Mouse (Mus musculus) urinary bladder, adult 2 months (tissue): ENCODE results near the gene Syce2. TPM values are rescaled to one million over a fixed set of nuclear protein-coding genes. Genes with fewer than 3 reads are reported as not detected.

ENCODE experiments used
- DNase-seq: peaks from one replicate; pipeline ENCODE4 v3.0.0; 2022; ENCODE audit warnings: low spot score
- polyA plus RNA-seq: library from polyadenylated mRNA; depleted of rRNA; stranded (reverse); fragments of >200 nt; gene quantifications from 2 replicates; pipeline ENCODE4 v1.2.3, GENCODE M21; 2012

Gene Syce2
- polyA plus RNA-seq, 1 experiment: 3.2 TPM

DNA sequence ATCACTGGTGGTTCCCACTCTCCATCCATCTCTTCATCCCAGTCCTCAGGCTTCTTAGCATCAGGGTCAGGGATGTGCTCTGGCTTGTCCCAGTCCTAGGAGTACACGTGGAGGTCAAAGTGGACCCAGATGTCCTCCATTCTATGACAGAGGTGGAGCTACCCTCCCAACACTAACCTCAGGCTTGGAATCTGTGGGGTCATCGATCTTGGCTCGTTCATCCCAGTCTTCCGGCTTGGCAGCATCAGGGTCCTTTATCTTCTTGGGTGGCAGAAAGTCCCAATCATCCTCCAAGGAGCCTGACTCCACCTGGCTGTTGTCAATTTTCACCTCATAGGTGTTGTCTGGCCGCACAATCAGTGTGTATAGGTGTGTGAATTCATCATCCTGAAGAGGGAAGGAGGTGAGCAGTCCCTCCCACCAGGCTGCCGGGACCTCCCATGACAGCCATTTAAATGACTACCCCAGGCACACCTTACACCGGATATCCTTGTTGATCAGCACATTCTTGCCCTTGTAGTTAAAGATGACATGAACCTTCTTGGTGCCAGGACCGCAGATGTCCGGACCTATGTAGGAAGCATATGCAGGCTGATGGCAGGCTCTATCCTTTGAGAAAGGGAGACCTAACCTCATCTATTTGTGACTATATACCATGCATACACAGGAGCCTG, 27.4 kb upstream of the Syce2 start:
- DNase-seq: no peak

DNA sequence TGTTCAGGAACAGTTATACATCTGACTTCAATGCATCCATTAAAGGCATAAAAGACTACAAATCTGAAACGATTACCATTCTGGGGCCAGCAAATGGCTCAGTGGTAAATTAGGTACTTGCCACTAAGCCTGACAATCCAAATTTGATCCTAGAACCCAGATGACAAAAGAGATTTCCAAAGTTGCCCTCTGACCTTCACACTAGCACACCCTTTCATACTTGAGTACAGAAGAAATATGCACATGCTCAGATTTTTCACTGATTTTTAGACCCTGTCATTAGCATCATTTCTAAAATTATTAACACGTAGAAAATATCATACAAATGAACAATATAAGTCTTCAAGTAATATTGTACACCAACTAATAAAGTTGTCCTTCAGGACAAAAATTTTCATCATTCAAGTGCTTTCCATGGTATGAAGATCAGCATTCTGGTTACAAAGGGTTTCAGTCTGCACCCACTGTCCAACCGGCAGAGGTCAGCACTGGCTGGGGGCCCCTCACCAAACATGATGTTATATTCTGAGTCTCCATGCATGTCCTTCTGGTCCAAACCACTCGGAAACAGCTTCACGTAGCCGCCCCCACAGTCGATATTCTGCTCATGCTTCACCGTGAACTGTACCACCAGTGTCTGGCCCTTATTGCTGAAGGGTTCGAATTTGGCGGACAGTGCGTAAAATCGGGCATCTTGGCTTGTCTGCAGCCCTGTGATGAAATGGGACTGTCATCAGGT, 26.4 kb upstream of the Syce2 start:
- no peak for DNase-seq

DNA sequence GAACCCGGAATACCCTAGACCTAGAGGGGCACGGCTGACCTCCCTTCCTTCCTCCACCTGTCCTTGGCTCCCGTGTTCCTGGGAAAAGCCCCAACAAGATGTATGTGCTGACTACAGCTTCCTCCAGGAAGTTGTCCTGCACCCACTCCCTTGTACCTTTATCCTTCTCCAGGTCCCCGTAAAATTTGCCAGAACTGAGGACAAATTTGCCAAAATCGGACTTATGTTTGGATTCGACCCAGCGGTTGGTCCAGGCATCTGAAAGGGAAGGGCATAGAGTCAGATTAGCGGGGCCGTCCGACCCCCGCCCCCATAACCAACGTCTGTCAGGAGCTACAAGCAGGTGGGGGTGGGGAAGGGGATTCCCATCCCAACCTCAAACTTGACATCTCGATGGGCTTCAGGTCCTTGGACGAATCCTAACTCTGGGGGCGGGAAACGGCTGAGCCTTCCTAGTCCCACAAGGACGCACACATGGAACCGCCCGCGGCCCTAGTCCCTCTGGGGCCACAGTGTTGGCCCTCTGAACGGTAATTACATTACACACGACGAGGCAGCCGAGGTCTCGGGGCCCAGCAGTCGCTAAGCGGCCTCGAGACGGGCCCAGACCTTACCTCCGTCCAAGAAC, 25.7 kb upstream of the Syce2 start:
- DNase-seq: no peak

DNA sequence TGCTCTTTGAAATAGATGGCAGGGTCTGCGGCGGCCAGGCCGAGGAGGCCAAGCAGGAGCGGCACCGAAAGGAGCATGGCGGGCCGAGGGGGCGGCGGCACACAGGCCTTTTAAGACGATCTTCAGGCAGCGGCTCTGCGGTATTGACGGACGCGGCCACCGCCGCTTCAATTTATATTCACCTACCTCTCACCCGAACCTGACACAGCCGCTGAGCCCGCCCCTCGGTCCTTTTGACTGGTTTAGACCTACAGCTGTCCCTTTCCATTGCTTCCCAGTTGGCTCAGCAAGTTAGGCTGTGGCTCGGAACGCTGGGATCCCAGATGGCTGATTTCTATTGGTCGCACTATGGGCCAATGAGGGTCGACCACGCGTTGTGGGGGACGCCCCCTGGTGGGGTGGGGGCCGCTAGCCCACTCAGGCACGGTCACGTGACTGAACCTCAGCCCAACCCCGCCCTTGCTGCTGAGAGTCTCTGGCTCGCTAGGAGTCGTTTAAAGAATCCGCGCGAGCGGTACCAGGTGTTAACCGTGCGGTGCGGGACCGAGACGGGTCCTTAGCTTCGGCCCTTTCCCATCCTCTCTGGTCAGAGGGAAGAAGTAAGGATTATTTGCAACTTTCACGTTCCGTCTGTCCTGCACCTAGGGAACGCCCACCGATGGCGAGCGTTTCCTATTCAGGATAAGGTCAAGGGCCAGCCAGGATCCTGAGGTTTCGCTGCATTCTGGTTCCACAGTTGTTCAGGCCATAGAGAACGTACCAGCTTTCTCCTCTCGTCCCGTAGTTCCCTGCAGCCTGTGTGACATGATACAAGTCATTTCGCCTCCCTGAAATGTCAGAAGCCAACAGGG, 25.0 kb upstream of the Syce2 start, which contains the start of gene Calr:
TSS of gene Calr (minus strand) at position 213 of the 851 bp plus-strand sequence.
- DNase-seq: peak; percentile 99

DNA sequence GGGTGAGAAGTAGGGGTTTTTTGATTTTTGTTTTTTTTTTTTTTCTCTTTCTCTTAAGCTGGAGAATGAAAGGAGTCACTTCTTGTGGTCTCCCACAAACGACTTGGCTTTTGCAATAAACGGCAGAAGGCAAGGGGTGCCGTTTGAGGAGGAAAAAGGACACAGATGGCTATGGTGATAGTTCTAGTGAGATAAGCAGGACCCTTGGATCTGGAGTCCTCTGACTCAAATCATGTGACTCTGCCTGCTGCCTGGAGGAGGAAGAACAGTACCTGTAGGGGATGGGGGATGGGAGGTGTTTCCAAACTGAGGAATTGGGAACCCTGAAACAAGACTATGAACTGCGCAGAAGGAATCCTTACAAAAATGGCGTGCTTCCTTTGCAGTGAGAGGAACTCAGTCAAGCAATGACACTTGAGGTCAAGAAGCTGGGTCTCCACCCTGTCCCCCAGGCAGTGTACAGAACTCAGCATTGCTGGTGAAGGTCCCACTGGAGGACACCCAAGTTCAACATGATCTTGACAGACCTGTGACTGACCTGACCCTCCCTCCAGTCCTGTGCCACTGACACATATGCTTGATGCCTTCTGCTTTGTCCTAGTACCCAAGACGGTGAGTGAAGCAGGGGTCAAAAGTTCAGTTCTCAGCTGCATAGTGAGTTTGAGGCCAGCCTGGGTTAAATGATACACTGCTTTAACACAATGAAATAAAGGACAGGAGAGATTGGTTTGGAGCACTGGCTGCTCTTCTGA, 24.1 kb upstream of the Syce2 start:
- no peak for DNase-seq

DNA sequence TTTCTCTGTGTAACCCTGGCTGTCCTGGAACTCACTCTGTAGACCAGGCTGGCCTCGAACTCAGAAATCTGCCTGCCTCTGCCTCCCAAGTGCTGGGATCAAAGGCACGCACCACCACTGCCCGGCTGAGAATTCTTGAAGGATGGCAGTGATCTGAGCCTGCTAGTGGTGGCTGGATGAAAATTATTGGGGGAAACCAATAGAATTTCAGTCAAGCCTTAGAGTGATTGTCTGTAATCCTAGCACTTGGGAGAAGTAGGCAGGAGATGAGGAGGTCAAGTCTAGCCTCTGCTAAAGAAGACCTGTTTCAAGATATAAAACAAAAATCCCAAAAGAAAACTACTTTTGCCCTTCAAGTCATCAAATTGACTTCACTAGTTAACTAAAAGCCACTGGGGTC, 15.5 kb upstream of the Syce2 start:
- DNase-seq: no peak

DNA sequence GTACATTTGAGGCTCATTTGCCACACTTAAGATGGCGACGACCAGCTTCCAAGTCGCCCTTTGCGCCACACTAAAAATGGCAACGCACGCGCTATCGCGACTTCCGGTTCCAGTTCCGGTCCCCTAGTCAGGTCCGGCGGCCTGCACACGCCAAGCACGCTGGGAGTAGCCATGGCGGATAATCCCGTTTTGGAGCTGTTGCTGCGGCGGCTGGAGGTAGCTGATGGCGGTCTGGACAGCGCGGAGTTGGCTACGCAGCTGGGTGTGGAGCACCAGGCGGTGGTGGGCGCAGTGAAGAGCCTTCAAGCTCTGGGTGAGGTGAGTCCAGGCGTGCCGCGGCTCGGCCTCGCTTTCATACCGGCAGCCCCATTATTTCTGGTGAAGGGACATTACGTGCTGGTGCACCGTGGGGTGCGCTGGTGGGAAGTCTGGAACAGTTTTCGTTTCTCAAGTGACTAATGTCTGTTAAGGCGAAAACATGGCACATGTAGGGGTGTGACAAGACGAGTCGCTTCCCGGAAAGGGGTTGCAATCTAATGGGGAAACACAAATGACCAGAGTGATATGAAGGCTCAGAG, 15.0 kb upstream of the Syce2 start, which contains the start of gene Farsa:
TSS of gene Farsa (plus strand) at position 126 of the 578 bp plus-strand sequence.
- peak; percentile 80 for DNase-seq

DNA sequence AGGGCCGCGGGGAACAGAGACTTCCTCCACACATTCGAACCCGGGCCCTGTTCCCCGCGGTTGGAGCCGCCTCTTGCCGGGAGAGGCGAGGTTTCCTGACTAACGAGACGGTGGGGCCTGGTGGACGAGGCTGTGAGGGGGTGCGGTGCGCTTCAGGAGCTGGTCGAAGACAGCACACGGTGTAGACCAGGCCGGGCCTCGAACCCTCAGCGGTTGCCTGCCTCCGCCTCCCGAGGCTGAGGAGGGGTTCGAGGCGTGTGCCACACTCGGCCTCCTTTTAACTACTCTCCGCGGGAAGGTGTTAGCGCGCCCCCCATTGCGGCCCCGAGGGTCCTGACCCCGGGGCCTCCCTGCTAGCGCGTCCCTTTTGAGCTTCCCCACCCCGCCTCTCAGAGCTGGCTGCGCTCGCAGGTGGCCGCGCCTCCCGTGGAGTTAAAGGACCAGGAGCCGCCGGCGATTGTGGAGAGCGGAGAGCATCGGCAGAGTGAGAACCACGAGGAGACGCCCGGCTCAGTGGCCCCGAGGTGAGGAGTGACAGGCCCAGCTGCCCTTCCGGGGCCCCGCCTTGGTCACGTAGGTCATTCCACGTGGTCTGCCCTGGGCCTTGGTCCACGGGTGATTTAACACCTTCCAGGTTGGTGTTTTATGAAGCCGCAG, 526 bp downstream of the Syce2 start:
- no peak for DNase-seq

DNA sequence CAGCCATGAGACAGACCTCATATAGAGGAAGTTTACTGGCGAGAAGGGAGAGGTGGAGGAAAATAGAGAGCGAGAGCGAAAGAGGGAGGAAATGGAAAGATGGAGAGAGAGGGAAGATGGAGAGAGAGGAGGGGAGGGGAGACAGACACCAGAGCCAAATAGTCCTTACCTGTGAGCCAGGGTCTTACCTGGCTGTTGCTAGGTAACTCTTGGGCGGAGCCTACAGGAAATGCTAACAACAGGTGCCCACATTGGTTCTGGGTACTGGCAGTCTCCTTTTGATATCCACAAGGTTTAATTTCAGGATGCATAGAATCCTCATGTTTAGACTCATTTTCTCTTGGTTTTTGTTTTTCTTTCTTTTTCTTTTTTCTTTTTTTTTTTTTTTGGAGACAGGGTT, 1.1 kb downstream of the Syce2 start:
- no peak for DNase-seq

DNA sequence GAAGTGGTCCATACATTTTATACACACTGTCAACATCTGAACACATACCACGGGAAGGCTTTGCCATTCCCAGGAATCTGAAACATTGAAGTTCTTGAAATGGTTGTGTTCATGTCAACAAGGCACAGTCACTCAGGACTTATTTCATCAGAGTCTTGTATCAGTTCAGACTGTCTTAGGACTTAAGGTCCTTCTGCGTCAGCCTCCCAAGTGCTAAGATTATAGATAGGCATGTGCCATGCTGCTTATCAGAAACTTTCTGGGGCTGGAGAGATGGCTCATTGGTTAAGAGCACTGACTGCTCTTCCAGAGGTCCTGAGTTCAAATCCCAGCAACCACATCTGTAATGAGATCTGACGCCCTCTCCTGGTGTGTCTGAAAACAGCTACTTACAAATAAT, 2.4 kb downstream of the Syce2 start:
- DNase-seq: no peak

DNA sequence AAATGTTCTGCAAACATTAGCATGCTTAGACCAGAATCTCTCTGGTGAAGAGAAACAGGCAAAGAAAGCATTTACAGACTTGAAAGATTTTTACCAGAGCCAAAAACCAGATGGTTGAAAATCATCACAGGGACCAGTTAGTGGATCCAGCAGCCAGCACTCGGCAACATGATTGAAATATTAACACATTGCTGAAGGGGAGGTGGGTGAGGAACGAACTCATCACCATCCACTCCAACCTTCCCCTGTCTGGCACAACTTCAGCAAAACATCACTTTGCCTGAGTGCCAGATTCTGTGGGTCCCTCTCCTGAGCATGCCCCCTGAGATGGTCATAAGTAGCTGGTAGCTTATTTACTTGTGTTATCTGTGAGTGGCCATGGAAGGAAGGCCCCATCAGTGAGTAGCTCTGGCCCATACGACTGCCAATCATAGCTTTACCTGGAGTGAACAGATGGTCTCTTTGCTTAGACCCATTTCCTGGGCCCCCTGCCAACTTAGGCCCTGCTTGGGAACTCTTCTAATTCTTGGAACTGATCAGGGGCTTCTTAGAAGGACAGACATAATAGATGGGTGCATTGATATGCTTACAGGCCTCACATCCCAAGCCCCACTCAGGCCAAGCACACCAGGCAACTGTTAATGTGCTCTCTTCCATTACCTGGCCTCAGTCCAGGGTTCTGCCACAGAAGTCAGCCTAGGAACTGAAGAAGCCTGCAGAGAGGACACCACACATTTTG, 5.6 kb downstream of the Syce2 start:
- no peak for DNase-seq

DNA sequence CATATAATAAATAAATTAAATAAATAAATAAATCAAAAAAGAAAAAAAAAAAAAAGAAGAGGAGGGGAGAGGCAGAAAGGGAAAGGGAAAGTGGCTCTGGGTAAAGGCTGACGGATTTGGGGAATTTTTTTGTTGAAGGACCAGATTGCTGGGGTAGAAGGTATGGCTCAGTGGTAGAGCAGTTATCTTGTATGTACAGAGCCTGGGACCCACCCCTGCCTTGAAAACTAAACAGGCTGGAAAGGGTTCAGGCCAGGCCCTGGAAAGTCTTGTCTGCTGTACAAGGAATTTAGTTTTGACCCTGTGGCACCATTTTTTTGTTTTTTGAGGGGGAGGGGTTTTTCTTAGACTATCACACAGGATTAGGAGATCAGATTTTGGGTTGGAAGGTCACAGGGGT, 7.0 kb downstream of the Syce2 start:
- no peak for DNase-seq

DNA sequence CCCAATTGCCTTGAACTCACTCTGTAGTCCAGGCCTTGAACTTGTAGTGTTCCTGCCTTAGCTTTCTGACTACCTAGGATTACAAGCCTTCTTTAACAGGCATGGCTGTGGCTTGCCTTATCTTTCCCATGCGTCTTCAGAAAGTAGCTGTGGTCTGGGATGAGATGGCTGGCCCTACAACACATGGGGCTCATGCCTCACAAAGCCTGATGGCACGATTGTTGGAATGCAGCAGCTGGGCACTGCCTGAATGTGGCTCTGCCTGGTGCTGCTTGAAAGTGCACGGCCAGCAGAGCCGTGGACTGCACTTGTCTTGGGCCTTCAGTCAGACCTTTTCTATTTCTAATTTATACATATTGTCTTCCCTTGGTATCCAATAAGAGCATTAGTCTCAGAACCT, 12.8 kb downstream of the Syce2 start:
- DNase-seq: no peak

DNA sequence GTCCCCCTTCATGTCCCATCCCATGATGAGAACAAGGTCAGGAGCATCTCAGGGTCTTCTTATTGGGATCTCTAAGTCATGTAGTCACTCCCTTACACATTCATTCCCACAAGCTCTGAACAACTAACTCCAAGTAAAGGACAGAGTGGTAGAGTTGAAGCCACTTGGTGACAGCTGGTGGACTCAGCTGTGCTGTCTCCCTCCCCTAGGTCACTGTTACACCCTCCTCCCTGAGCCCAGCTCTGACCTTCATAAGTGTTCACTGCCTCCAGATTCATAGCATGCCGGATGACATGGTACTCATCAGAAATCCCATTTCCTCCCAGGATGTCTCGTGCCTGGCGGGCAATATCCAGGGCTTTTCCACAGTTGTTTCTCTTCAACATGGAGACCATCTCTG, 16.4 kb downstream of the Syce2 start:
- DNase-seq: no peak

DNA sequence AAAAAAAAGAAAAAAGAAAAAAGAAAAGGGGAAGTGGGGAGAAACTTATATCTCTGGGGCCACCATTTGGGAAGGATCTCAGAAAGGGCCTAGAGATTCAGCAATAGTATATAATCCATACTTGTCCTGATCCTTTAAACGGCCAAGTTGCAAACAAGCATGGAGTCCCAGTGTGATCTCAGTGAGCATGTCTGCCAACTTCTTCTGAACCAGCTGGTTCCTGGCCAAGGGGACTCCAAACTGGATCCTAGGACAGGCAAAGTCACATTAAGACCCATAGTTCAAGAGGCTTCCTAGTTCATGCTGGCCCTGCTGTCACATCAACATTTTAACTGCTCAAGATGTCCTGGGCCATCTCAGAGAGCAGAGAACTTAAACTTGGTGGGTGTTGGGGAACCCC, 17.2 kb downstream of the Syce2 start:
- DNase-seq: no peak

DNA sequence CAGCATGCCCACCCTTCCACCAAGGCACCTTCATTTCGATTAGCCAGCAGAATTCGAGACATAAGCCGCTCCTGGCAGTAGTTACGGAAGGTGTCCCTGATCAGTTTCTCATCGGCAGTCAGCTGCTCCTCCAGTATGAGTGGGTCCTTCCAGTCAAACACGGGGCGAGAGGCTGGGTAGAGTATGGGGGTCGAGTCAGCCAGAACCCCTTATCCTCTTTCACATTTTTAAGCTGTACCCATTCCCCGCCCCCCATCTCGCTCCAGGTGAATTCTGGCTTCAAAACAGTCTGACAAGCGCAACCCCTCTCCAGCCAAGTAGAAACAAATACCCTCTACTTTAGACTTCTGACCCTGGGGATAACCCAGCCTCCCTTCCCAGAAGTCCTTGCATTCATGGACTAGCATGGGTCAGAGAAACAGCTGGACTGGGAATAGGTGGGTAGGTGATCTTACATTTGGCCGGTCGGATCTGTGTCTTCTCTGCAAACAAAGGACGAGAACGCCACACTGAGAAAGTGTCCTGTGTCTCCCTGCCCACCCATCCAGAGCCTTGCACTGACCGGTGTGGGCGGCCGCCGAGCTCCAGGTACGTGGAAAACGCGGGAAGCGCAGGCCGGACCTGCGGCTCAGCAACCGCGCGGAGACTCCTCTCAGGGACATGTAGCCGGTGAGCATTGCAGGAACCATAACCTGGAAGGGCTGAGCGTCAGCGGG, 21.2 kb downstream of the Syce2 start:
- no peak for DNase-seq

DNA sequence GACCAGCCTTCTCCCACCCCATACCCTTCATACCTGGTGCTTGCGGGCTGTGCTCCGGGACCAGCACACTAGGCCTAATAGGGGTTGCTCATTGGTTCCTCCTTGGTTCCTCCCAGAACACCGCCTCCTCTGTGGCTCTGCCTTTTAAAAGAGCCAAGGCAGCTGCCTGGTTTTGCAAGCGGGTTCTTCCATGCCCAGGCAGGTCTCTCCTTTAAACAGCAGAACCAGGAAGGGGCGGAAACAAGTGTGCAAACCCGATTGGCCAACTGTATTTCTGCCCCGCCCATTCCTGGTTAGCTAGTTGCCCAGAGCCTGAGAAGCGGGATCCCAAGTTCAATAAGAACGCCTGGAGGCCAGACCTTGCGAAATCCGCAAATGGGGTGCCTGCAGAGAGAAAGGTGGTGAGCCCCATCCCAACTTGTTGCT, 21.8 kb downstream of the Syce2 start, which contains the start of gene Gcdh:
TSS of gene Gcdh (minus strand) at position 213 of the 426 bp plus-strand sequence.
- peak; percentile 56 for DNase-seq

DNA sequence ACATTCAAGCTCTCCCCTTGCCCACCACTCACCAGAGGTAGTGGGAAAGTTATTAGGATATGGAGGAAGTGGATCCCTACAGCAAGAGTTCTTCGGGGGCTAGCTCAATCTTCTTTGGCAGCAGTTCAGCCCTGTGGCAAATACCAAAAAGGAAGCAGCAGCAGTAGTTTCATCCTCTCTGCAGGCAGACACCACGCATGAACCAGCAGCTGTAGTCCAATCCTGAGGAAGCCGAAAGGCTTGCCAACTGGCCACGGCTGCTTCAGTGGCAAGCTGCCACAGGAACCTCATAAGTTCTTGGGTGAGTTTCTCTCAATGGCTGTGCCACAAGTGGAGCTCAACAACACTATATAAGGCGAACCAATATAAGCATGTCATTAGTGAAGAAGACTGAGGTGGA, 24.1 kb downstream of the Syce2 start:
- no peak for DNase-seq

DNA sequence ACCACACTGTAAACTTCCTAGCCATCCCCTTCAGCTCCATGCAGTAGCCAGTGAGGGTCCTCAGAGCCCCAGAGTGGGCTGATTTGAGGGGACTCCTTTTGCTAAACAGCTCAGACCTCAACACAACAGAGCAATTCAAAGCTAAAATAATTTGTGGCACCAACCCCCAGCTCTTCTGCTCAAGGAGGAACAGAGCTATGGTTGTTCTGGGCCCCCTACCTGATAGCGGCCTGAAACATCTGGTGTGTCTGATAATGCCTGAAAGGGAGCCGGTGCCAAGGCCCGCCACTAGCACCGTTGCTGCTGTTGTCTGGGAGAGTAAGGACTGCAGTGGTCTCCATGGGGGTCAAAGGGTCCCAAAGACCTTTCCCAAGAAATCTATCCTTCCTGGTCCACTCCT, 29.2 kb downstream of the Syce2 start:
- DNase-seq: no peak
